Mouse (Mus musculus) hindbrain, embryonic 16.5 days (tissue): ENCODE results near the gene Cd209d. TPM values are rescaled to one million over a fixed set of nuclear protein-coding genes. Genes with fewer than 3 reads are reported as not detected.
"Not testable (repeated sequence)": the region's sequence is repeated elsewhere in the genome, so short reads cannot be mapped to it uniquely, and the experiment has no call there.

Source experiments
- ATAC-seq: fragments of 200-750 bp; cut with Nextera tagmentation; 2 replicates; pipeline ENCODE4 v1.8.0; 2017; ENCODE audit warnings: moderate TSS enrichment, moderate library complexity
- H3K27ac ChIP-seq: fragments of 300-500 bp; sonication (generic); 2 replicates; pipeline ENCODE4 v1.5.1; 2014; ENCODE audit warnings: low read depth, mild to moderate bottlenecking, control low read depth, low read length, moderate library complexity
- H3K27me3 ChIP-seq: fragments of 300-500 bp; sonication (generic); replicated peaks from 2 replicates; pipeline ENCODE4 v1.6.1; 2014; ENCODE audit warnings: low read length; ENCODE audit not compliant: control insufficient read depth, insufficient read depth
- H3K36me3 ChIP-seq: fragments of 300-500 bp; sonication (generic); 2 replicates; pipeline ENCODE4 v1.6.1; 2014; ENCODE audit warnings: mild to moderate bottlenecking, low read length, moderate library complexity, mixed read lengths; ENCODE audit not compliant: control insufficient read depth, insufficient read depth
- H3K4me1 ChIP-seq: fragments of 300-500 bp; sonication (generic); 2 replicates; pipeline ENCODE4 v1.6.1; 2014; ENCODE audit warnings: low read depth, low read length; ENCODE audit not compliant: control insufficient read depth, insufficient read depth
- H3K4me2 ChIP-seq: fragments of 300-500 bp; sonication (generic); 2 replicates; pipeline ENCODE4 v1.6.1; 2014; ENCODE audit warnings: mild to moderate bottlenecking, low read length, control low read depth, moderate library complexity
- H3K4me3 ChIP-seq: fragments of 300-500 bp; sonication (generic); 2 replicates; pipeline ENCODE4 v1.5.1; 2014; ENCODE audit warnings: mild to moderate bottlenecking, low read length, control low read depth, moderate library complexity
- H3K9ac ChIP-seq: fragments of 300-500 bp; sonication (generic); 2 replicates; pipeline ENCODE4 v1.6.1; 2014; ENCODE audit warnings: low read depth, mild to moderate bottlenecking, control low read depth, low read length, moderate library complexity
- H3K9me3 ChIP-seq: fragments of 300-500 bp; sonication (generic); 2 replicates; pipeline ENCODE4 v1.6.1; 2014; ENCODE audit warnings: mild to moderate bottlenecking, low read length, moderate library complexity; ENCODE audit not compliant: control insufficient read depth
- WGBS: fragments of 180-500 bp; shearing (Covaris S2); extraction: QIAGEN DNeasy Blood & Tissue Kit; methylation state at CpG from one replicate; pipeline ENCODE4 v1.1.7; 2014; 5-methylcytosine and 5-hydroxymethylcytosine counted together
- polyA plus RNA-seq: library from polyadenylated mRNA; unstranded; fragments of >200 nt; fragmentation: Nextera tagmentation; extraction: Ambion mirVana; gene quantifications from 2 replicates; pipeline ENCODE4 v1.2.1, GENCODE M21; 2015

The Cd209d gene
- not detected in 2 replicates for polyA plus RNA-seq

DNA sequence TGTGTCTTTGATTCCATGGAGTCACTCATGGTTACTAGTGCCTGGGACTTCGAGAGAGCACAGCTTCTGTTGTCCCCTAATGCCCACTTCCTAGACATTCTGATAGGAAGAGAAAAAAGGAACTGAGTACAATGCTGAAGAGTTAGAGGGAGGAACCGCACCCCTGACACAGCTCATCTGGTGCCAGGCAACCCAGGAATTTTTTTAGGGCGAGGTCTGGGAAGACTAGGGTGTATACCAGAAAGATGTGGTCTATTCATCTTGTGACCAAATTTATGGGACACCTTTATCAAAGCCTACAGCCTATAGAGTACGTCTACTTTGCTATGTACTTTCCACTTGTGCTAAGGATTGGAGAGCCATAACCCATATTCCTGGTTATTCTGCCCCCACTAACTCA is at the start of gene Cd209d:
TSS of gene Cd209d (minus strand) at position 101 of the 400 bp plus-strand sequence.
- Histone ChIP-seq H3K9ac (no peak within 1 kb of the TSS), H3K9me3 (peaks cover 8% of the 10 kb centered on the region), H3K4me1 (no peaks in the 10 kb centered on the region), H3K4me2 (no peak within 1 kb of the TSS), H3K27me3 (no peaks in the 10 kb centered on the region), H3K36me3 (no peaks in the 10 kb centered on the region), H3K4me3 (no peak within 1 kb of the TSS), H3K27ac (no peak within 1 kb of the TSS)
- ATAC-seq = no peak
- 84% methylated on average over 4 of the region's 4 CpGs for WGBS

DNA sequence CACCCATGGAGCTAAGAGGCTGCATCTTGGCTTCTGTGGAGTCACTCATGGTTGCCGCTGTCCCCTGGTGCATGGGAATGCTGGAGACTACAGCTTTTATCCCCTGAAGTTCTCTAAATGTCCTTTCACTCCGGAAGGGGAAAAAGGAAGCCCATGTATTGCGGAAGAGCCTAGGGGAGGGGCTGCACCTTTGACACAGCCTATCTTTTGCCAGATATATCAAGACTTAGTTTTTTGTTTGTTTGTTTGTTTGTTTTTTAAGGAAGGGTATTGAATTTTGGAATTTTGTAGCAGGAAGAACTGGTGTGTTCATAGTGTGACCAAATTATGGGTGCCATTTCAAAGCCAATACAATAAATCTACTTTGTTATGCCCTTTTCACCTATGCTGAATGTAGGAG is 48.4 kb upstream of the Cd209d start, which contains the start of gene Cd209b:
TSS of gene Cd209b (minus strand) at position 101 of the 400 bp plus-strand sequence.
- H3K4me1 ChIP-seq = no peaks in the 10 kb centered on the region
- no peak within 1 kb of the TSS for H3K4me2 ChIP-seq
- no peaks in the 10 kb centered on the region for H3K36me3 ChIP-seq
- 87% methylated on average over 3 of the region's 3 CpGs for WGBS
- no peak within 1 kb of the TSS for H3K27ac ChIP-seq
- ATAC-seq = no peak
- H3K9ac ChIP-seq = no peak within 1 kb of the TSS
- peaks cover 13% of the 10 kb centered on the region for H3K9me3 ChIP-seq
- H3K27me3 ChIP-seq = no peaks in the 10 kb centered on the region
- no peak within 1 kb of the TSS for H3K4me3 ChIP-seq

DNA sequence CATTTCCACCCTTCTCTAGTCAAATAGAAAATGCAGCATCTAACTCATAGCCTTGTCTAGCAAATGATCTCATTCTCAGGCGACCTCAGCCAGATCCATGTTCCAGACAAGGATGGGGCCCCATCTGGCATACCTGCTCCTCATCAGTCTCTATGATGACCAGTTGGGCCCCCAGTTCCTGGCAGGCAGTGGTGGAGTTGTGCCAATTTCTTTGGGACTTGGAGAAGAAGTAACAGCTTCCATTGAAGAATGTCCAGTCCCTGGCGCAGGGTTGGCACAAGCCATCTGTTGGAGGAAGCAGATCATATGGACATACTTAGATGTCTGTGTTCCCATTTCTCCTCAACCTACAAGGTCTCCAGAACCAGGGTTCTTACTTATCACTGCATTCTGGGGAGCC is 2.2 kb downstream of the Cd209d start:
- no peak for ATAC-seq
- no peak overlapping the region for H3K4me3 ChIP-seq
- H3K36me3 ChIP-seq = no peaks in the 10 kb centered on the region
- H3K4me1 ChIP-seq = no peaks in the 10 kb centered on the region
- peaks cover 16% of the 10 kb centered on the region for H3K9me3 ChIP-seq
- no peaks in the 10 kb centered on the region for H3K27me3 ChIP-seq
- no peak overlapping the region for H3K4me2 ChIP-seq
- WGBS = 90% methylated on average over 2 of the region's 2 CpGs
- H3K27ac ChIP-seq = no peak overlapping the region
- no peak overlapping the region for H3K9ac ChIP-seq

DNA sequence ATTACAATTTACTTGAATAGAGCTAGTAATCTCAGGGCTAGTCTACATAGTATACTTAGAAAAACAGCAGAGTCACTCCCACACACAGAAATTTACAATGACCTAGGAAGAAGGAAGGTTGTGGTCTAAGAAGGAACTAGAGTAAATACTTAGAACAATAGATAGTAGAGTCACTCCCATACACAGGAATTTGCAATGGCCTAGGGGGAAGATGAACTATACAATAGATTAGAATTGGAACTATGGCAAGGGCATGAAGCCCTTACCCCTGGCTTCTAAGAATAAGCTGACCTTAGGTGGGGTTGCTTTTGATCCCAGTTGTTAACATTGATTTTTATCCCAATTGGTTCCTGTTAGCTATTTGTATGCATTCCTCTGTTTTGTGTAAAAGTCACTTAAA is 15.6 kb downstream of the Cd209d start:
- H3K4me1 ChIP-seq, H3K27ac ChIP-seq, H3K36me3 ChIP-seq, H3K27me3 ChIP-seq, H3K4me3 ChIP-seq, H3K4me2 ChIP-seq, ATAC-seq, H3K9ac ChIP-seq, H3K9me3 ChIP-seq: not testable (repeated sequence)

DNA sequence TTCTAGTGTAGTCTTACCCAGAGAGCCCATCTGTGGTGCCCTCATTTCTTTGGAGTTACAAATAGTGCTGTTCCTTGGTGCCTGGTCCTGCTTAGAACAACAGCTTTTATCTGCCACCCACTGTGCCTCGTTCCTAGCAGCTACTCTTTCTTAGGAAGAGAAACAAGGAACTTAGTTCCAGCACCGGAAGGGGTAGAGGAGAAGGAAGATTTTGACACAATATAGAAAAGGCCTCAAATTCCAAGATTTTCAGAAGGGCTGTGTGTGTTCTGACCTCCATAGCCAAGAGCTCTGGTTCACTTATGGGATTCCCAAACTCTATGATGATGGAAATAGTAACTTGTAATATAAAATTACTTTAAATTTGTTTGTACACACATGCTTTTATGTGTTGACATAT is 24.1 kb downstream of the Cd209d start, which contains the start of gene Cd209e:
TSS of gene Cd209e (minus strand) at position 101 of the 400 bp plus-strand sequence.
- no peak within 1 kb of the TSS for H3K4me3 ChIP-seq
- no peaks in the 10 kb centered on the region for H3K27me3 ChIP-seq
- H3K36me3 ChIP-seq = no peaks in the 10 kb centered on the region
- no peaks in the 10 kb centered on the region for H3K4me1 ChIP-seq
- no peak for ATAC-seq
- 73% methylated on average over 2 of the region's 2 CpGs for WGBS
- no peak within 1 kb of the TSS for H3K4me2 ChIP-seq
- no peak within 1 kb of the TSS for H3K9ac ChIP-seq
- peaks cover 6% of the 10 kb centered on the region for H3K9me3 ChIP-seq
- no peak within 1 kb of the TSS for H3K27ac ChIP-seq

Other genes with a start within 250 kb of the Cd209d start
- 39.3 and 42.5 TPM in 2 replicates for gene Stxbp2, start 247.6 kb downstream of the Cd209d start, polyA plus RNA-seq
- 0.34 and 0.67 TPM in 2 replicates for gene Retn, start 222.8 kb downstream of the Cd209d start, polyA plus RNA-seq
- gene Mcemp1, start 212.8 kb downstream of the Cd209d start, polyA plus RNA-seq = 0.14 and 0.24 TPM in 2 replicates
- gene Fcor, start 206.2 kb downstream of the Cd209d start, polyA plus RNA-seq = 20.9 and 21.7 TPM in 2 replicates
- gene Trappc5, start 202.3 kb downstream of the Cd209d start, polyA plus RNA-seq = 64.0 and 69.2 TPM in 2 replicates
- 0.41 and 0.45 TPM in 2 replicates for gene Fcer2a, start 184.4 kb downstream of the Cd209d start, polyA plus RNA-seq
- gene Clec4g, start 157.9 kb downstream of the Cd209d start, polyA plus RNA-seq = not detected in 2 replicates
- 0.34 TPM in 1 of 2 replicates, not detected in the other for gene Cd209a, start 129.6 kb downstream of the Cd209d start, polyA plus RNA-seq
- gene Cd209e, start 24.2 kb downstream of the Cd209d start, polyA plus RNA-seq = not detected in 2 replicates
- gene Cd209b, start 48.3 kb upstream of the Cd209d start, polyA plus RNA-seq = not detected in 2 replicates
- 0.50 and 0.51 TPM in 2 replicates for gene Cd209c, start 76.2 kb upstream of the Cd209d start, polyA plus RNA-seq
- gene Cd209f, start 227.3 kb upstream of the Cd209d start, polyA plus RNA-seq = 0.28 and 0.82 TPM in 2 replicates